Mouse (Mus musculus) left cerebral cortex, postnatal 36 days (tissue): ENCODE data around the gene Lrrfip1. TPM values are rescaled to one million over a fixed set of nuclear protein-coding genes. Genes with fewer than 3 reads are reported as not detected.

Experiments
- DNase-seq, 2 experiments: peaks; one replicate each; pipeline ENCODE4 v3.0.0; 2021 to 2022; ENCODE audit warnings: low spot score in 2 of 2, mixed read lengths in 1 of 2
- intact Hi-C: fragments of 180-260 bp; cut with DNase I; formaldehyde crosslinking; loops from one replicate; pipeline ENCODE4 v1.15.1; 2025
- total RNA-seq, 2 experiments: library from RNA; stranded (reverse); gene quantifications; 2 replicates each; pipeline ENCODE4 v1.2.3; 2021

The Lrrfip1 gene
- total RNA-seq, 2 experiments from 2014 or later = 56.6 to 78.7 TPM

DNA sequence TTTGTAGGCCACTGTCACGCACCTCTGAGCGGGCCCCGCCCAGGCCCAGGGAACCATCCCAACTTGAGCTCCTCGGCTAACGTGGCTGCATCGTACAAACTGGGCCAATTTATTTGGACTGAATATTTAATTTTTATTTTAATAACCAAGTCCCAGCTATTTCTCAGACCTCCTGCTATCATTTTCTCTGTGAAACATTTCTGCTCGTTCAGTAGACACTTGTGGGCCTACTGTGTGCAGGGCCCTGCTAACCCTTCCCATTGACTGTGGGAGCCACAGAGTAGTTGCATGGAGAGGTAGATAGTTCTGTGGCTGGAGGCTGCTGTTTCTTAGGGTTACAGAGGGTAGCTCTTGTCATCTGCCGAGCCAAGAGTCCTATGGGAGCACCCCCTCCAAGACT lies 72.0 kb downstream of the Lrrfip1 start:
- DNase-seq = no peak
- intact Hi-C loops = no loop called here

DNA sequence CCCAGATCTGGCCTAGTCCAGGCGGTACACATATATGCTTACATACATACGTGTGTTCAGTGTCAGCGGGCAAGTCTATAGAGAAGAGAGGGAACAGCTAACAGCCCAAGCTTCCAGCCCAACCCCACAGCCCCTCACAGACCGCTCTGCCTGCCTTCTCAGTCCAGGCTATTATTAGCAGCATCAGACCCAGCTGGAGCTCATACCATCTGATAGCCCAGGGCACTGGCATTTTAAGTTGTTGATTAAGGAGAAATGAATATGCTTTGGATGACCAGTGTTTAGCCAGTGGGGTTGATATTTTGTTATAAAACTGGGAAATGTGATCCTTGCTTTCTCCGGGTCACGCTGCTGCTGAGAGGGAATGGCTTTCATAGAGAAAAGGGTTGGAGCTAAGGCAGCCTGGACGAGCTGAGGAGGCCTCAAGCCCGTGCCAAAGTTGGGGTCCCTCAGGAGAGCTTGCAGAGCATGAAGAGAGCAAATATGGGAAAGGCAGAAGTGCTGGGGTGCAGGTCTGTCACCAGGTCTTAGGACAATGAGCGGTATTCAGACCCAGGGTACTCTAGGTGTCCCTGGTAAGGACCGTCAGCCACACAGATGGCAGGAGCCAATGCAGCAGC lies 73.2 kb downstream of the Lrrfip1 start:
- DNase-seq = no peak
- intact Hi-C loops = no loop called here

DNA sequence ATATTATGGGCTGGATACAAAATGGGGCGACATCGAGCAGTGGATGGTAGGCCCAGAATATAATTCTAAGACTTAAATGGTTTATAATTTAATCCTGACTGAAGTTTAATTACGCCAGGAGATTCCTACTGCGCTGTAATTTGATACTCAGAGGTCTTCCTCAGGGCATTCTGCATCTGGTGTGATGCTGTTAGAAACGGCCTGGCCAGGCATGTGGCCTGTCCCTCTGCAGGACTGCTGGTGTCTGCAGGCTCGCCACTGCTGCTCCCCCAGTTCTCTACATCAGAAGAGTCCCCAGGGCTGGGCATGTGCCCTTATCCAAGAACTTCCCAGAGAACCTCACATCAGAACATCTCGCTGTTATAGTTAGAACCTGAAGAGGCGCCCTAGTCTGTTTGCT lies 78.4 kb downstream of the Lrrfip1 start:
- intact Hi-C loops = no loop called here
- DNase-seq = no peak

DNA sequence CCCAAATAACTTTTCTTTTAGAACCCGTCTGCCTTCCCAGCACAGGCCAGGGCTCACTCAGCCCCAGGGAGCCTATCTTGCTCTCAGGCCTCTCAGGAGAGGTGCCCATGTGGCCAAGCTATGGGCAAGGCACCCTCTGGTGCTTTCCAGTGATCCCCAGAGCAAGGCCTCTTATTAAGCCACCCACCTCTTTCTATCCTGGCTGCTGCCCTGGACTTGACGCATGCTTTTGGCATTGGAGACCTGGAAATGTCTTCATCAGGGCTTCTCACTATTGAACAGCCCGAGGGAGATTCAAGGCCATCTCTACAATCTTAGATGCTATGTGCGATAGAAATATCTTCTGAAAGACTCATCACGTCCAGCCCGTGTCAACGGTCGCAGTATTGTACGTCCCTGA lies 78.9 kb downstream of the Lrrfip1 start:
- DNase-seq = no peak
- intact Hi-C loops = no loop called here

DNA sequence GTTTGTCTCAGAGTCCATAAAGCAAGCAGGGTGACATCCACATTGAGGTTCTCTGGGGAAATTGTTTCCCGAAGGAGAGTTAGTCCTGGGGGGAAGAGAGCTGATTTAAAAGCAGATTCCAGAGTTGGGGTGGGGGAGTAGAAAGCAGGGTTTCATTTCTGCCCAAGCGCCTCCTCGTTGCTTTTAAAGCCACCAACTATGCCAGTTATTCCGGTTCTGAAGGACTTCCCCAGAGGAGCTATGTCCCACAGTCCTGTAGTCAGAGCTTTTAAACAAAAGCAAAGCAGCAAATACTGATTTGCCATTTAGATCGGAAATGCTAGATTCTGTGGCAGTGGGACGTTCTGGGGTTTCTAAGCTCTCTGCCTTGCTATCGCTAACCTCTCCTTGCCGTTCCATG lies 79.4 kb downstream of the Lrrfip1 start:
- DNase-seq = no peak

DNA sequence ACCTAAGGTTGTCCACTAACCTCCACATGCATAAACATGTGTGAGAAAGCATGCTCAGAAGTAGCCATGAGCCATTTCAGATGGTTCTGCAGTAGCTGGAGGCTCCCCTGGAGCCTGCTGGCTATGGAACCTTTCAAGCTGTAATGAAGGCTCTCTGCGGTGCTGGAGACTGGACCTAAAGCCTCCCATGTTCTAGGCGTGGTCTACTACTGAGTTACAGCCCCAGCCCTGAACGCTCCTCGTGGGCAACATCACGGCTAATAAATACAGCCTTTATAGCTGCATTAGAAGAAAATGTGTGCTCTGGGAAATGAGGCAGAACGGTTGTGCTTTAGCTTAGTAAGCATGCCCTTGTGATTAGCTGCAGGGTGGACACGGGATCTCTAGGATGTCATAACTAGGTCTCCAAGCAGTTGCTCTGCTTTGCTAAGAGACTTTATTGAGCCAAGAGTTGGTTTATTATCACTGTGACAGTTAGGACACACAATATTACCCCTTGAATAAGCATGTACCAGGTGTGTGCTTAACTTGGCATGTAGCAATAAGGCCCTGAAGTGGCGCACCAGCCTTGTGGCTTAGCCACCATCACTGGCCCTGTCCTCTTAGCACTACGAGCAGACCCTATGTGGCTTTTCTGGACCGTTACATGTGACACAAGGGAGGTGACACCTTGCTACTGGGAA lies 81.3 kb downstream of the Lrrfip1 start:
- DNase-seq = no peak
- intact Hi-C loops = no loop called here

More for the DNA sequence above, 79.4 kb downstream of the Lrrfip1 start:
- intact Hi-C loops = no loop called here

DNA sequence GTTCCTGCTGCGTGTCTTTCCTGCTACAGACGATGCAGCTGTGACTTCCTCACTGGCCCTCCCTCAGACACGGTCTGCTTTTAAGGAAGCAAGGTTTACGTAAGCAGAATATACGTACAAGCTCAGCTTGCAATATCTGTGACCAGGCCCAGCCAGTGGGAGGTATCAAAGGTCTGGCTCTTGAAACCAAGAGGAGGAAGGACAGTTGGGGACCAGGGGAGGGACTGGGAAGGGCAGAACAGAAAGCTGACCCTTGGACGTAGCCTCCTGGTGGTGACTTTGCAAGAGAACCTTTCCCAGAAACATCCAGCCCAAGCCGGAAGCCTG lies 81.8 kb downstream of the Lrrfip1 start:
- intact Hi-C loops = no loop called here

DNA sequence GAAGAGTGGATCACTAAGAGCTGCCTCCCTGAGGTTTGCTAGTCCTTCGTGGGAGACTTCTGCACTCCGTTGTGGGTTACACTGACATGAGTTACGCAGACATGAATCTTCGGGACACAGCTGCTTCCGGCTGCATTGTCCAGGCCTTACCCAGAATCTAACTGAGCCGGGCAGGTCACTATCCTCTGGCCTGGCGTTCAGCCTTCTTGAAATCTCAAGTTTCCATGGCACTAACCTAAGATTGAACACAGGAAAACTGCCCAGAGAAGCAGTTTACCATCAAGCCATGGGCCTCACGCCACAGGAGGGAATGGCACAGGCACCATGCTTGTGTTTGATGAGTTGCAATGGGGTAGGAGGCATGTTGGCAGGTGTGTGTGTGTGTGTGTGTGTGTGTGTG lies 85.8 kb downstream of the Lrrfip1 start:
- DNase-seq = no peak
- intact Hi-C loops = no loop called here

More for the DNA sequence above, 81.8 kb downstream of the Lrrfip1 start:
- DNase-seq = no peak

DNA sequence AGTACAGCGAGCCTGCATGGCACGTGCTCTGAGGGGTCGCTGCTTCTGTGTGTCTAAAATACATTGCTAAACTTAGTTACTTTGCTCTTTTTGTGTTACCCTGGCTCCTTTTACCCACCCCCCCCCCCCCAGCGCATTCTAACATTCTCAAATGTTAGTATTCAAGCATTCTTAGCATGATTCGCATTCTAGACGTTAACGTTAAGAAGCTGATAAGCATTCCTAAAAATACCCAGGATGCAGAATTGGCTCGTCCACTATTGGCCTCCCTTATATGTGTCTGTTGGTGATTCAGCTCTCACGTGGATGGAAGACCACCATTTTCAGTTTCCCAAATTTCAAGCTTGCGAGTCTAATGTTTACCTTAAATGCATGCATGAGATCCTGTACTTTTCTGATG lies 86.5 kb downstream of the Lrrfip1 start:
- DNase-seq = no peak
- intact Hi-C loops = no loop called here

DNA sequence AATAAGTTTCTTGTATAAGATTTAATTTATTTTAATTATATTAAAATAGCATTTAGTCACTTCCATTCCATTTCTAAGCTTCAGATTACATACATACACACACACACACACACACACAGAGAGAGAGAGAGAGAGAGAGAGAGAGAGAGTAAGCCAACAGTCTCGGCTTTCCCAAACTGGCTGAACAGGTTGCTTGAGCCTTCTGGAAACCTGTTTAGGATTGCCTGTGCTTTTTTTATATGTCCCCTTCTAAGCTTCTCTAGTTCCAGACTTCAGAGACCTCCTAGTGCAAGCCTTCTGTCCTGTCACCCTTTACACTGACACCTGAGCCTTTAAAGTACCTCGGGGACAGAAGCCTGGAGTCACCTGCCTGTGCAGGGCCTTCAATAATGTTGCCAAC lies 87.1 kb downstream of the Lrrfip1 start:
- no peak for DNase-seq
- intact Hi-C loops = no loop called here

DNA sequence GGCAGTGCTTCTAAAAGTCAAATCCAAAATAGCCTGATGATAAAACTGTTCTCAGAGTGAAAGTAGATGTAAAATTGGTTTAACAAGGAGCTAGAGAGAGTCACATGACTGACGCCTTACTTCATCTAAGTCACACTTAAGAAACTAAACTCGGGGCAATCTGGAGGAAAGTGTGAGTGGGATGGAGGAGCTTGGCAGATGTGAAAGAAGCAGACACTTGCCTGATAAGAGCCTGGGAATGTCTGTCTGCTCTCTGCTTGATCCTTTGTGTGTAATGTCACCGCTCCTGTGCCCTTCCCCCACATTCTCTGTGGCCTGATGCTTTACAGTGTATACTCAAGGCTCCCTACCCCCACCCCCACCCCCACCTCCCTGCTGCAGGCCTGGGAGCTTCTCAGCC lies 87.8 kb downstream of the Lrrfip1 start:
- intact Hi-C loops = no loop called here
- DNase-seq = no peak

DNA sequence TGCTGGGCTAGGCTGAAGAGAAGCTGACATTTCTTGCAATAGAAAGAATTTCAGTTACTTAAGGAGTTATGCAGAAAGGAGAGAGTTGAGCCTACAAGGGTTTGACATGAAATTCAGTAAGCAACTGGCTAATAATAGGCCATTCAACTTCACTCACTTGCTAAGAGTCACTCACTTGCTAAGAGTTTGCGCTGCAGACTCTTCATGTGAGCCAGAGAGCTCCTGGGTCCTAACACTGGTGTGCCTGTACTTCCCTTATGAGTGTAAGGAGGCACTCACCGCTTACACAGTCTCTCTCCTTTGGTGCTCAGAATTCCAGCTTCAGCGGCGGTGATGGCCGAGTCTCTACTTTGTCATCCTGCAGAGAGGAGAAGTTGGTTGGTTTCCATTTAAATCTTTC lies 88.2 kb downstream of the Lrrfip1 start:
- intact Hi-C loops = no loop called here
- no peak for DNase-seq

DNA sequence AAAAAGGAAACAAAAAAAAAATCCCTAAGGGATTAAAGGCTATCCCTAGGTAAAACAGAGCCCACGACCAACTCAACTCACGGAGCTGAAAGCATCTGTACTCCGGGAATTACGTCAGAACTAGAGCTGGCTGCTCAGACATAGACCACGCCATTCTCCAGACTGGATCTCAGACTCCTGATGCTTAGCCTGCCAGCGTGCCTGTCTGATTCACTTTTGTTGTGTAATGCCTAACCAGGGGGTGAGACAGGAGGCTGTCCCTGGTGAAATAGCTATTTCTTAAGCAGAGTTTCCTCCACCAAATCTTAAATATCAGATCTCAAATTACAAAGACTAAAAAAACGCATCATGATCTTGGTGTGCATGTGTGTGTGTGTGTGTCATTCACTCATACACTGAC lies 89.5 kb downstream of the Lrrfip1 start:
- intact Hi-C loops = no loop called here
- DNase-seq = no peak

DNA sequence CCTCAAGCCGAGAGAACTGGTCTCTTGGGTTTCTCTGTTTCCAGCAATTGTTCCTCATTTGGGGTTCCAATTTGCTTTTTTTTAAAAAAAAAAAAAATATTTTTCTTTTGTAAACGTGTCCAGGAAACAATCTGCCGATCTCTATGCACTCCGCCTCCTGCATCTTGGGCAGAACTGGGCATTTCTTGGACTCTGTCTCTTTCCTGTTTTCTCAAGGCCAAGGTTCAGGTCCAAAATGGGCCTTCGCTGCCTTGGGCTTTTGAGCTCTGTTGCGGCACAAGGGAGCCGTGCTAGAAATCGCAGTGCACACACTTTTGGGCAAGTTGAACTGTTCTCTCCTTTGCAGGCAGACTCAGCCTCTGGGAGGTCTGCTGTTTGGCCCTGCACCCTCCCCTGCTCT lies 90.4 kb downstream of the Lrrfip1 start:
- DNase-seq = no peak
- intact Hi-C loops = no loop called here

DNA sequence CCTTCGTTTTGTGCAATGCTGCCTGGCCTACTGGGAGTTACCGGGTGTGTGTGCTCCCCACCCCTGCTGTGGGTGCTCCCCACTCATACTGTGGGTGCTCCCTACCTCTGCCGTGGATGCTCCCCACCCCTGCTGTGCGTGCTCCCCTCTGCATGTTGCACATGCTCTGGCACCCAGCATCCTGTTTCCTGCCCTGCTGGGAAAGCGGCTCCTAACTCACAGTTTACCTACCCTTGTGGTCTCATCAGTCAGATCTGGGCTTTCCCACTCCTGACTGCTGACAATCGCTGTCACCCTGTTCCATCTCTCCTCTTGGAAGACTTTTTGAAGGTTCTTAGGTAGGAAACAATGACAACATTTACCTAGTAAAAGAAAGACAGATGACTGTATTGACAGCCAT lies 91.9 kb downstream of the Lrrfip1 start:
- DNase-seq = no peak
- intact Hi-C loops = no loop called here

DNA sequence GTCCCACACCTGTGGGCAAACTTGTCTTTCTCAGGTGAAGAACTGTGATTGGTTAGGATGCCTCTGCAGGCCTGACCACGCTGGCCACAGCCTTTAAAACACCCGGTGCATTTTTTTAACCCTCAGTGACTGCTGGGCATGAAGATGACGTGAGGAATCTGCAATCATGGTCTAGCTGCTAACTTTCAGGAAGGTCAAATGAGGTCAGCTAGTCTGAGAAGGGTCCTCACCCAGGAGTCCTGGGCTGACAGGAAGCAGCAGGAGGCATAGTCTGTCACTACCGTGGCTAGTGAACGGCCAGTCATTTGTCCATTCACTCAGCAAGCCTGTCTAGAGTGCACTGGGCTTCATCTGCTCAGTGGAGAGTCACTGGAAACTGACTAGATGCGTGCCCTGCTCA lies 93.9 kb downstream of the Lrrfip1 start:
- intact Hi-C loops = no loop called here
- DNase-seq = no peak

DNA sequence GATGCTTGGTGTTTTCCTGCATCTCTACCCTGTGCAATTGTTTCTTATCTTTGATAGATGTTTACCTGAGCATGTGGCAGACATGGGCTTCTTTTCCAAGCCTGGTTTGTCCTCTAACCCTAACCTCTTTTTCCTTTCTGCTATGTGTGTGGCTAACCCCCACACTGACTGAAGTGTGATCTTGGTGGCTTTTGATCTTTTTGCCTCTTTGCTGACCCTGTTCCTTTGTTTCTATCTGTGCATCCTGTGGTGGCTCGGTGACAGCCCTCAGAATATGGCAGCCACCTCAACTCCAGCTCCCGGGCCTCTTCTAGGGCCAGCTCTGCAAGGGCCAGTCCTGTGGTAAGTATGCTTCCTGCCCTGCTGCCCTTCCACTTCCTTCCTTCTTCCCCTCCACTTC lies 94.8 kb downstream of the Lrrfip1 start:
- intact Hi-C loops = no loop called here
- no peak for DNase-seq

DNA sequence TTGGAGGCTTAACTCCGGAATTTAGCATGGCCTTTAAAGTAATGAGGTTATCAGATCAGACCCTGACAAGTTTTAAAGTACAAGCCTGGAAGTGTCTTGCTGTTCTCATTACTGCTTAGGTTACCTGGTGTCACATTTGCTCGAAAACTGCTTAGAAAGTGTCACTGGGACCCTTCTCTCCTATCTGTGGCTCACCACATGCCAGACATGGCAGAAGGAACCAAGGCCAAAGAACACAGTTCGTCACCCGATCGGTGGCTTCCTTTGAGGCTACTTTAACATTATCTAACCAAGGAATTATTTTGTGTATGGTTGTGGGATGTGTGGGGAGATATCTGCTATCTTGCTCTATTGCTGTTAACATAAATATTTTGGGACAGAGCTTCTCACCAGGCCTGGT lies 95.5 kb downstream of the Lrrfip1 start:
- no peak for DNase-seq
- intact Hi-C loops = no loop called here

DNA sequence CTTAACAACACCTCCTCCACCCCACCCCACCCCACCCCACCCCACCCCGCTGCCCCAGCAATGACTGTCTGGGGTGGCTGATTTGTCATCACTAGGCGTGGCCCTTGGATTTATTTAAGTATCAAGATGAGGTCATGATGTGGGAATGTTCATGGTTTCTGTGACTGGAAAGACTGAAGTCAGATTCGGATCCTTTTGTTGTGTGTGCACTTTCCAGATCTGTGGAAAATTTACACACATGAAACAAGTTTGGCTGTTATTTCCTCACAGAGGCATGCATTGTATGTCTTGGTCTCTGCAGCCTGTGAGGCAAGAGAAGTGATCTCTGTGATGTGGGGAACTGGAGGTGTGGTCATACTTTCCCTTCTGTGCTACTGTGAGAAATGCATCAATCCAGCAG lies 96.7 kb downstream of the Lrrfip1 start:
- no peak for DNase-seq
- intact Hi-C loops = loop anchor here (5.0 kb wide), 1 partner anchor 53 kb away; no protein-coding TSS in a partner anchor

DNA sequence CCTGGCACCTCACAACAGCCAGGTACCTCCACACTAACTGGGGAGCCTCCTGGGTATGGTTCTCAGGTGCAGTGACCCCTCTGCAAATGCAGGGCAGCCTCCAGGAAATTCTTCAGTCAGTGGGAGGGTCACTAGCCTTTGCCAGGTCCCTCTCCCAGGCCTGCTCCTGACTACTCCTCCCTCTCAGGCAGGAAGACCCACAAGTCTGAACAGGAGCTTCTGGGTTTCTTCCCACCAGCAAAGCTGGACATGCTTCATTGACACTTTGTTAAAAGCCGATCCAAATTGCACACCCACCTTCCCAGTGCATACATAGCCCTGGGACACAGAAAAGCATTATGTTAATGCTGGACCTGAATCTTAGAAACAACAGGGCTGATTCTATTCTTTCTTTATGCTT lies 97.3 kb downstream of the Lrrfip1 start:
- intact Hi-C loops = loop anchor here (5.0 kb wide), 1 partner anchor 54 kb away; no protein-coding TSS in a partner anchor
- no peak for DNase-seq

DNA sequence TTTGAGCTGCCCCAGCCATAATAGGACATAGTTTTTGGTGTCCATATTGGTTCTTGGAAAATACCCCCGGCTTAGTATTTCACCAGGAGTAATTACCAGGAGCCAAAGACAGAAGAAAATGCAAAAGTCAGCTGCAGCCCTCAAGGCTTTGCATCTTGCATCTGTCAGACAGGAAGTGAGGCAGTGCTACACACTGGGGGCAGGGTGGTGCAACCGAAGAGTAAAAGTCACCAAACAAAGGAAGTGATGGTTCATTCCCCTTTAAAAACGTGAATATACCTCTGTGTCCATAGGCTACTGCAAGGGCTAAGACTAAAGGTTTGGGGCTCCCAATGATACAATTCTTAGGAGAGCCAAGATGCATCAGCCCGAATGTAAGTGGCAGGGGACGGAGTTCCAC lies 98.0 kb downstream of the Lrrfip1 start:
- intact Hi-C loops = loop anchor here (5.0 kb wide), 1 partner anchor 54 kb away; no protein-coding TSS in a partner anchor
- no peak for DNase-seq
